Mouse (Mus musculus) erythroblast, embryonic 14.5 days (primary cell): Measurements from ENCODE around the gene Pla2g12b. TPM values are rescaled to one million over a fixed set of nuclear protein-coding genes. Genes with fewer than 3 reads are reported as not detected.

ENCODE experiments used
- H3K27me3 ChIP-seq: 2 replicates; pipeline ENCODE4 v1.6.1; 2012; ENCODE audit warnings: inconsistent platforms; ENCODE audit not compliant: control insufficient read depth
- H3K36me3 ChIP-seq: 2 replicates; pipeline ENCODE4 v1.6.1; 2012; ENCODE audit warnings: mild to moderate bottlenecking, inconsistent platforms; ENCODE audit not compliant: control insufficient read depth
- H3K4me1 ChIP-seq: 2 replicates; pipeline ENCODE4 v1.6.1; 2012; ENCODE audit warnings: inconsistent platforms; ENCODE audit not compliant: control insufficient read depth
- H3K4me3 ChIP-seq: replicated peaks from 2 replicates; pipeline ENCODE3; 2012; ENCODE audit warnings: moderate library complexity, mild to moderate bottlenecking, inconsistent platforms
- H3K9me3 ChIP-seq: 2 replicates; pipeline ENCODE4 v1.6.1; 2012; ENCODE audit warnings: low read length, inconsistent platforms, mixed read lengths; ENCODE audit not compliant: control insufficient read depth
- GATA1 ChIP-seq: IDR thresholded peaks from 2 replicates; pipeline ENCODE4 v1.6.1; 2012; ENCODE audit warnings: low read length, inconsistent platforms, mixed read lengths
- TAL1 ChIP-seq: IDR thresholded peaks from 3 replicates; pipeline ENCODE4 v1.6.1; 2012; ENCODE audit warnings: low read length, inconsistent platforms, mixed read lengths
- polyA plus RNA-seq: library from polyadenylated mRNA; stranded (reverse); fragments of >175 nt; gene quantifications from 2 replicates; pipeline ENCODE4 v1.2.3, GENCODE M21; 2012

Gene Pla2g12b
- polyA plus RNA-seq = not detected in 2 replicates

DNA sequence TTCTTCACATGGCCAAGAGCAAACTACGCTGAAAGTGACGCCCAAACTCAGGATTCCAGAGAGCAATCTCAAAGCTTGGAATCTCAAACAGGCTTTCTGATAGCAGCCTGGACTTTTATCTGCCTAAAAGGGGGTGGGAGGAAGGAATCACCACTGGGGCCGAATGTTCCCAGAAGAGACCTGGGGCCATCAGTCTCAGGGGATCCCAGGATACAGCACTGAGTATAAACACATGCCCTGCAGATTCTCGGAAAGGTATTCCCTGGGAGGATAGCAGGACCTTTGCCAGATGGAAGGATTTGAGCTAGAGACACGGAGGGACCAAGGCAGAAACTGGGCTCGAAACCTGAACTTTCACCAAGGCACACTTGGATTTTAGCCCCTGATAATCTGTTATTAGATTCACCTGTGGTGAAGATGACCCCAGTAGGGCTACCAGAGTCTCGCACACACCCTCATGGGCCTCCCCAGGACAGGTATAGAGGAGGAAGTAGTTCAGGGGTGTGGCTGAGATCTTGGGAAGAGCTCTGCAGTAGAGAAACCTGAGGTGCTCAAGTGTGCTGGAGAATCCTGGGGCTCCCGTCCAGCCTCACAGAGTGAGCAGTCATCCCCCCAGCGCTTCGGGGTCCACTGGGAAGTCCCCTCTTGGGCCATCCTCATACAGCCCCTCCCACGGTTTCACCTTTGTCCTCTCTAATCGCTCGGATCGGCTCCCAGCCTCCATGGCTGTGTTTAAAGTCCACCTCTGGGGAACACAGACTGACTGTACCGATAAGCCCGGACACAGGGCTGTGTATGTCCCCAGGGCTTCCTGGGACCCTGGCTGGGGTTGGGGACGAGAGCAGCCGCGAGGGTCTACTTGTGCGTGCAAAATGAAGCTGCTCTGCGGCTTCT lies at the start of gene Pla2g12b:
TSS of gene Pla2g12b (plus strand) at position 762 of the 894 bp plus-strand sequence.
- no peaks in the 10 kb centered on the region for H3K36me3 ChIP-seq
- H3K9me3 ChIP-seq = no peaks in the 10 kb centered on the region
- H3K4me1 ChIP-seq = no peaks in the 10 kb centered on the region
- no peaks in the 10 kb centered on the region for H3K27me3 ChIP-seq
- TF ChIP-seq GATA1 (no peak), TAL1 (no peak)
- H3K4me3 ChIP-seq = peak within 1 kb of the TSS; percentile 54

DNA sequence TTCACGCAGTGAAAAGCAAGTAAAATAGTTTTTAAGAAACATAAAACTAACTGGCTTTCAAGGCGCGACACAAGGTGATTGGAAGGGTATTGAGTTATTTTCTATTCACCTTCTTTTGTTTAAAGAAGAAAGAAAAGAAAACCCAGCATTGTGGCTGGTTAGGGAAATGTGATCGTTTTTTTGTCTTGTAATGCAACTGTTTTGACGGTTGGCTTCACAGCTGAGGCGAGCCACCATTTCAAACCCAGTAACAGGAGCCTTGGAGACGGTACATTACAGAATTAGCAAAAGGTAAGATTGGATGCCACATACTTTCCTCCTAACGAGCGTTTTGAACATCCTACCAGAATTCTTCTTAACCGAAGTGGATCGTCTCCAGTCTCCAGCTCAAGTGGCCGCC lies 49.3 kb upstream of the Pla2g12b start:
- H3K4me1 ChIP-seq = peaks cover 16% of the 10 kb centered on the region
- H3K36me3 ChIP-seq = peaks cover 72% of the 10 kb centered on the region
- H3K4me3 ChIP-seq = no peak overlapping the region
- H3K9me3 ChIP-seq = no peaks in the 10 kb centered on the region
- no peaks in the 10 kb centered on the region for H3K27me3 ChIP-seq
- TF ChIP-seq GATA1 = no peak
- no peak for TF ChIP-seq TAL1

DNA sequence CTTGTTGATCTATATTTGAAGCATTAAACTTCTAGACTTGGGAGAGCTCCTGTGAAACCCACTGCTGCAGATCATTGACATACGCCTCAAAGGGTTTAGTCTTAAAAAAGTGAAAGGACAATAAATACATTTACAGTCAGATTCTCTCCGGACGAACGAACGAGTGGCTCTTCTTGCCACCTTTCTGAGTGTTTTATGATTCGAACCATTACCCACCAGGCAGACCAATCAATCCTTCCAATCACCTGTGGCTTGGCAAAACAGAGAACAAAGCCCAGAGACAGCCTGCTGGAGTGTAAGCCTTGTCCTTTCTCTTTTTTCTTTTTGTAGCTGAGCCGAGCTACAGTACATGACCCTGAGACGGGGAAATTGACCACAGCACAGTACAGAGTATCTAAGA lies 48.4 kb upstream of the Pla2g12b start:
- no peaks in the 10 kb centered on the region for H3K27me3 ChIP-seq
- no peak for TF ChIP-seq GATA1
- no peak for TF ChIP-seq TAL1
- no peak overlapping the region for H3K4me3 ChIP-seq
- peaks cover 9% of the 10 kb centered on the region for H3K4me1 ChIP-seq
- no peaks in the 10 kb centered on the region for H3K9me3 ChIP-seq
- H3K36me3 ChIP-seq = peaks cover 73% of the 10 kb centered on the region

DNA sequence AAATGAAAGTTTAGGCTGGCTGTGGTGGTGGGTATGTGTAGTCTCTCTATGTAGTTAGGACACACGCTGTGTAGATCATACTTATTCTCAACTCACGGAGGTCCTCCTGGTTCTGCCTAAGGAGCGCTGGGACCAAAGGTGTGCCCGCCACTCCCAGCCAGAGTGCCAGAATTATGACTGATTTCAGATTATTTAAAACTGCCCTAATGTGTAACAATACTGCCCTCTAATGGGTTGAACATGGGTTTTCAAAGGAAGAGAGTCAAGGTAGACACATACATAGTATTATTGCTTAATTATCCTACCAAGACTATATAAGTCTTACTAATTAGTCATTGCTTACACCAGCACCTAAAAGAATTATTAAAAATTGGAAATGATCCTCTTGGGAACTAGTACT lies 44.7 kb upstream of the Pla2g12b start:
- Histone ChIP-seq H3K4me3 (no peak overlapping the region), H3K36me3 (peaks cover 76% of the 10 kb centered on the region), H3K4me1 (peaks cover 14% of the 10 kb centered on the region), H3K27me3 (no peaks in the 10 kb centered on the region), H3K9me3 (no peaks in the 10 kb centered on the region)
- TF ChIP-seq TAL1 (no peak), GATA1 (no peak)

DNA sequence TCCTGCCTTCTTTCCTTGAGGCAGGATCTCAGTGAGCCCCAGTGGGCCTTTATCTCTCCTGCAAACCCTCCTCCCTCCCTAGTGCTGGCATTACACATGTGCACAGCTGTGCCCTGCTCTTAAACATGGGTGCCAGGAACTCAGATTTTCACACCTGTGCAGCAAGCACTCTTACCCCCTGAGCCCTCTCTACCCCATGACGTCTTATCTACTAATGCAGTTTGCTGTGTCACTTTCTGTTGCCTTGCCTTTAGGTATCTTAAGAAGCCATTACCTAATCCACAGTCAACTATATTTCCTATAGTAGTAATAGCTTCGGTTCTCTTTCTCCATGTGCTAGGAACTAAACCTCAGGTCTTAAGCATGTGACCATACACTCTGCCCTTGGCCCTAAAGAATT lies 40.3 kb upstream of the Pla2g12b start:
- H3K27me3 ChIP-seq = no peaks in the 10 kb centered on the region
- no peaks in the 10 kb centered on the region for H3K9me3 ChIP-seq
- H3K36me3 ChIP-seq = peaks cover 86% of the 10 kb centered on the region
- peaks cover 25% of the 10 kb centered on the region for H3K4me1 ChIP-seq
- TF ChIP-seq GATA1 (peak; percentile 32; the same call in 1 of the 2 replicates), TAL1 (no peak)
- H3K4me3 ChIP-seq = no peak overlapping the region

DNA sequence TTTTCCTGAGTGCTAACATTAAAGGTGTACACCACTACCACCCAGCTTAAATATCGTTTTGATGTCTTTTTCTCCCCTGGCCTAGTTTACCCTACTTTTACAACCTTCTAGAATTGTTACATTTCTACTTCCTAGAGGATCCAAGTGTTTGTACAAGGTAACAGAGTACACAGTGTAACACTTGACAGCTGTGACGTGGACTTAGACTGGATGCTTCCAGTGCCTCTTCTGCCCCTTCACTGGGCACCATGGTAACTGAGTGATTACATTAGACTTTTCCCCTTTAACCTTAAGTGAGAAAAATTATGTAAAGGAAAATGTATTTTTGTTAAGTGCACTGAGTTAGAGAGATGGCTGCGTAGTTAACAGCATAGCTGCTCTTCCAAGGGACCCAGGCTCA lies 38.9 kb upstream of the Pla2g12b start:
- Histone ChIP-seq H3K36me3 (peaks cover 93% of the 10 kb centered on the region), H3K4me1 (peaks cover 25% of the 10 kb centered on the region), H3K27me3 (no peaks in the 10 kb centered on the region), H3K9me3 (no peaks in the 10 kb centered on the region), H3K4me3 (no peak overlapping the region)
- TF ChIP-seq TAL1 (no peak), GATA1 (no peak)

DNA sequence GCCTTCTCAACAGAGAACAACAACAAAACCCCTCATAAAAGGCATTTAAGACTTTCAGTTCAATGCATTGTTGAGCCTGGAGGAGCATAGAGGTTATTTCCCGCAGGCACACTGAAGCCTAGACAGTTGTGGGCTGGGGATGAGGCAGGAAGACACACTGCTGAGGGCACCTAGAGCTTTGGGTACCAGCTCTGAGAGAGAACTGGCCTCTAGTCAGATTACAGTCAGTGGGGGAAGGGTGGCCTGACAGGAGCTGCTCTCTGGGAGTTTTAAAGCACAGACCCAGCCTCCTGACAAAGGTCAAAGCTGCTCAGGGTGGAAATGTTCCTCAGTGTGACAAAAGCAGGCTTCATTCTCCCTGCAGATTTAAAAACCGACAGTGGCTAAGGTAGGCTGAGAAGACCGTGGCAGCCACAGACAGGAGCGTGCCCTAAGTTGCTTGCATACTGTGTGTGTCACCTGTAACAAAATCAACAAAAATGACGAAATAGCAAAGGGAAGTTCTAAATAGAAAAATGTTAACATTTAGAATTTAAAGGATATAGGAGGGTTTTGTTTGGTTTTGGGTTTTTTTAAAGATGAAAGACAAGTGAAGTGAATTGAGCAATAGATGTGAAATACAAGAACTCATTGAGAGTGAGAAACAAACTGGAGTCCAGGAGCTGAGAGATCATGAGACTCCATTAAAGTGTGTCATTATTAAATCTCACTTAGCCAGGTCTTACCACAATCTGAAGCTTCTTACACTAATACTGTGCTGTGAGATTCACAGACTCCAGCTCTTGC lies 37.5 kb upstream of the Pla2g12b start:
- H3K36me3 ChIP-seq = peaks cover 97% of the 10 kb centered on the region

DNA sequence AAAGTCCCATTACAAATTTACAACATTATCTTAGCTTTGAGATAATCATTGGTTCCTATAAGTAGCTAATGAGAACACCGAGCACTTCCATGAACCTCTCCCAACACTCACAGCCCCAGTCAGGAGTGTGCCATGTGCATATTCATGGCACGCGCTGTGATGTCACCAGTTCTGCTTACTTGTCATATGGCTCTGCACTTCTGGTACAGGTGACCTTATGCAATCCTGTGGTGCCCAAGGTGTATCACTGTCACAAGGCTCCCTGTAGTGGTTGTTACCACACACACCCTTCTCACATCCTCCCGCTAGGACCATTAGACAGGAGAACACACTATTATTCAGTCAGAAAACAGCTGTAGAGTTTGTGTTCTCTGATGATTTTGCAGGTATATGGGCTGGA lies 36.7 kb upstream of the Pla2g12b start:
- no peaks in the 10 kb centered on the region for H3K27me3 ChIP-seq
- H3K4me1 ChIP-seq = peaks cover 25% of the 10 kb centered on the region
- no peak overlapping the region for H3K4me3 ChIP-seq
- TF ChIP-seq GATA1 = no peak
- TF ChIP-seq TAL1 = no peak
- no peaks in the 10 kb centered on the region for H3K9me3 ChIP-seq
- peaks cover 96% of the 10 kb centered on the region for H3K36me3 ChIP-seq

More for the DNA sequence above, 37.5 kb upstream of the Pla2g12b start:
- Histone ChIP-seq H3K4me3 (no peak overlapping the region), H3K4me1 (peaks cover 25% of the 10 kb centered on the region), H3K27me3 (no peaks in the 10 kb centered on the region), H3K9me3 (no peaks in the 10 kb centered on the region)
- TF ChIP-seq GATA1 (no peak), TAL1 (no peak)

DNA sequence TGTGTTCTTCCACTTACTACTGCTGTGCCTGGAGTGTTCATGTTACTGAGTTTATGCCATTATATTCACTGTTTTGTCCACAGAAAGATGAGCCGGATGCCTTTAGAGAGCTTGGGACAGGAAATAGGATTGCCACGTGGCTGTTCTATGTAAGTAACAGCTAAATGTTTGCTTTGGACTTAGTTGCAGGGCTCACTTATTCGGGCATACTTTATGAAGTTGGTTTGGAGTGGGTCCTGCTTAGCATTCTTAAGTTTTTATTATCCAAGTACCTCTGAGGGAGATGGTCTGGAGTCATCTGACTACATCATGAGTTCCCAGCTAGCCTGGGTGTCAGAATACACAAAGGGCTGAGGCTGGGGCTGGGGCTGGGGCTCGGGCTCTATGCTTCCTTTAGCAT lies 36.3 kb upstream of the Pla2g12b start:
- peaks cover 25% of the 10 kb centered on the region for H3K4me1 ChIP-seq
- H3K36me3 ChIP-seq = peaks cover 94% of the 10 kb centered on the region
- TF ChIP-seq GATA1 (no peak), TAL1 (no peak)
- H3K9me3 ChIP-seq = no peaks in the 10 kb centered on the region
- H3K4me3 ChIP-seq = no peak overlapping the region
- no peaks in the 10 kb centered on the region for H3K27me3 ChIP-seq
